Mouse (Mus musculus) granulocyte monocyte progenitor cell, adult 5-6 weeks (primary cell): Measurements from ENCODE around the gene Smc3. TPM values are rescaled to one million over a fixed set of nuclear protein-coding genes. Genes with fewer than 3 reads are reported as not detected.

Experiments used
- ATAC-seq: replicated peaks from 2 replicates; pipeline ENCODE4 v1.8.0; 2016; ENCODE audit warnings: mild to moderate bottlenecking, moderate TSS enrichment, inconsistent platforms; ENCODE audit not compliant: poor library complexity, severe bottlenecking
- total RNA-seq, 2 experiments: library from RNA; stranded (forward) in 1 of 2; stranded (reverse) in 1 of 2; fragments of 200-712, 200-1000 nt in 1 of 2; fragments of >200 nt in 1 of 2; fragmentation: Nextera tagmentation in 1 of 2; gene quantifications; 2 replicates each; pipeline ENCODE4 v1.2.3; 2014 to 2017

Smc3 gene
- total RNA-seq, 2 experiments from 2014 or later: 87.6 to 135 TPM

GRCm38 (mm10) chr19:53682427-53682826, 82.2 kb downstream of the Smc3 start:
- no peak for ATAC-seq

DNA sequence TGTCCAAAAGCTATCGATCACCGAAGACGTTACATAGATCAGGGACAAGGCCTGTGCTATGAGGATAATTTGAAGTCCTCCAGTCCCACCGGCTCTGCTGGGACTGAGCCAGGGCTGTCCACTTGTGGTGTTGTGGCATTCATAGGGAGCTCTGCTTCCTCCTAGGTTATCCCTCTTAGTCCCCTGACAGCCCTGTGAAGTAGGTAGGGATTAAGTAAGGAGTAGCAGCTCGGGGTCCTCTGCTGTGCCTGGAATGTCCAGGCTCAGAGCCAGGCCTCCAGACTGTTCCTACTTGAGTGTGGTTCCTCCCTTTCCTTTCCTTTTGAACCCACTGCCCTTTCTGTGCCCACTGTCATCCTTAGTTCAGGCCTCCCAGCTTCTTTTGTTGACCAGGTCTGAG, 87.4 kb downstream of the Smc3 start:
- no peak for ATAC-seq

DNA sequence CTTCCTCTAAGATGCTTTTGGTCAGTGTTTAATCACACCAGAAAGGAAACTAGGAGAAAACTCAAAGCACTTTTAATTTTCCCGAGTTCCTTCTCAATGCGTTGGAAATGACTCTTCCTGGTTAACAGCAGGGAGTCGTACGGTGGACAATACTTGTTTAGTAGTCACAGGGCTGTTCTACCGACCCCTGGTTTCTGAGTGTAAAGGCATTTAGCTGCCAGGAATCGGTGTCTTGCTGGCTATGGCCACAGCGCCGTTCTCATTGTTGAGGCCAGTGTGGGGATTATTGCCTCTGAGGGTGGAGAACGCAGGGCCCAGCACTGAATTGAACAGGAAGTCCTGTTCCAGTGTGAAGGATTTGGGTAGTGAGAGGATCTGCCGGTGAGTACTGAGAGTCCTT, 90.6 kb downstream of the Smc3 start:
- ATAC-seq: no peak

GRCm38 (mm10) chr19:53694020-53694419, 93.8 kb downstream of the Smc3 start:
- ATAC-seq: no peak

Other genes starting within 250 kb of the Smc3 start
- gene Gm10197, start 228.6 kb upstream of the Smc3 start, total RNA-seq (2014; fragmentation: Nextera tagmentation): not detected in 2 replicates
- not detected in 2 replicates for gene Gm10197, start 228.6 kb upstream of the Smc3 start, total RNA-seq (2017)
- gene Smndc1, start 209.8 kb upstream of the Smc3 start, total RNA-seq (2014; fragmentation: Nextera tagmentation): 47.7 and 54.6 TPM in 2 replicates
- 31.1 and 33.4 TPM in 2 replicates for gene Smndc1, start 209.8 kb upstream of the Smc3 start, total RNA-seq (2017)
- 1.5 and 4.0 TPM in 2 replicates for gene Dusp5, start 71.3 kb upstream of the Smc3 start, total RNA-seq (2014; fragmentation: Nextera tagmentation)
- gene Dusp5, start 71.3 kb upstream of the Smc3 start, total RNA-seq (2017): 4.2 TPM in 2 replicates
- 56.0 and 61.3 TPM in 2 replicates for gene Nutf2-ps1, start 11.3 kb upstream of the Smc3 start, total RNA-seq (2014; fragmentation: Nextera tagmentation)
- 142 and 145 TPM in 2 replicates for gene Nutf2-ps1, start 11.3 kb upstream of the Smc3 start, total RNA-seq (2017)
- 0.09 and 0.41 TPM in 2 replicates for gene Rbm20, start 76.9 kb downstream of the Smc3 start, total RNA-seq (2014; fragmentation: Nextera tagmentation)
- 0.05 and 0.34 TPM in 2 replicates for gene Rbm20, start 76.9 kb downstream of the Smc3 start, total RNA-seq (2017)